Mouse (Mus musculus) MEL (cell line): ENCODE results near the gene Coro2b.

Experiments
- BHLHE40 ChIP-seq: IDR thresholded peaks from 2 replicates; pipeline ENCODE4 v1.6.1; 2012; ENCODE audit warnings: low read depth, mild to moderate bottlenecking, inconsistent platforms, low read length, improper control_type of control experiment, borderline replicate concordance
- CTCF ChIP-seq, 3 experiments: IDR thresholded peaks in 2 of 3; conservative IDR thresholded peaks in 1 of 3; 2 replicates each; pipeline ENCODE4 v1.5.1; 2011 to 2012; ENCODE audit warnings: low read length in 3 of 3, low read depth in 2 of 3, mild to moderate bottlenecking in 2 of 3, improper control_type of control experiment in 1 of 3, inconsistent platforms in 1 of 3, mixed read lengths in 1 of 3, moderate library complexity in 1 of 3; ENCODE audit not compliant: control insufficient read depth in 1 of 3, insufficient read depth in 1 of 3, poor library complexity in 1 of 3, severe bottlenecking in 1 of 3
- HCFC1 ChIP-seq: IDR thresholded peaks from 2 replicates; pipeline ENCODE4 v1.6.1; 2012; ENCODE audit warnings: low read depth, mild to moderate bottlenecking, inconsistent platforms, low read length, improper control_type of control experiment, moderate library complexity
- MEF2A ChIP-seq: IDR thresholded peaks from 2 replicates; pipeline ENCODE4 v1.6.1; 2014; ENCODE audit warnings: low read depth, mild to moderate bottlenecking, inconsistent platforms, low read length, improper control_type of control experiment; ENCODE audit not compliant: poor library complexity, insufficient replicate concordance, severe bottlenecking; ENCODE audit errors: extremely low read depth
- NRF1 ChIP-seq: IDR thresholded peaks from 2 replicates; pipeline ENCODE4 v1.6.1; 2014; ENCODE audit warnings: low read depth, mild to moderate bottlenecking, inconsistent platforms, low read length, improper control_type of control experiment, moderate library complexity; ENCODE audit not compliant: poor library complexity, insufficient read depth, severe bottlenecking
- TBP ChIP-seq: IDR thresholded peaks from 2 replicates; pipeline ENCODE4 v1.8.0; 2011; ENCODE audit warnings: low read depth, low read length, improper control_type of control experiment
- TCF12 ChIP-seq: IDR thresholded peaks from 2 replicates; pipeline ENCODE4 v1.6.1; 2014; ENCODE audit warnings: low read depth, mild to moderate bottlenecking, inconsistent platforms, low read length, improper control_type of control experiment, moderate library complexity
- ZNF384 ChIP-seq: IDR thresholded peaks from 2 replicates; pipeline ENCODE4 v1.6.1; 2012; ENCODE audit warnings: low read depth, mild to moderate bottlenecking, inconsistent platforms, low read length, improper control_type of control experiment

GRCm38 (mm10) chr9:62519334-62519733, 17.5 kb downstream of the Coro2b start:
- TF ChIP-seq TCF12 (no peak), CTCF (IDR thresholded peaks at IDR 0.05 in 2 of 3, conservative IDR thresholded peaks at IDR 0.05 in 1 of 3; ENCODE audit: control insufficient read depth in 1 of 3, insufficient read depth in 1 of 3, low read depth in 2 of 3, low read length in 3 of 3, poor library complexity in 1 of 3, severe bottlenecking in 1 of 3) (no peak), BHLHE40 (no peak), TBP (no peak), ZNF384 (no peak), NRF1 (no peak), MEF2A (no peak), HCFC1 (no peak)
